Mouse (Mus musculus) liver, embryonic 15.5 days (tissue): ENCODE results near the gene Phf13. TPM values are rescaled to one million over a fixed set of nuclear protein-coding genes. Genes with fewer than 3 reads are reported as not detected.

Experiments
- ATAC-seq: fragments of 200-750 bp; cut with Nextera tagmentation; 2 replicates; pipeline ENCODE4 v1.8.0; 2017; ENCODE audit warnings: moderate number of reproducible peaks, mild to moderate bottlenecking, moderate library complexity; ENCODE audit not compliant: insufficient read depth
- H3K27ac ChIP-seq: fragments of 300-500 bp; sonication (generic); replicated peaks from 2 replicates; pipeline ENCODE4 v1.5.1; 2015; ENCODE audit warnings: mild to moderate bottlenecking, inconsistent platforms
- H3K27me3 ChIP-seq: fragments of 300-500 bp; sonication (generic); 2 replicates; pipeline ENCODE4 v1.6.1; 2015; ENCODE audit warnings: mild to moderate bottlenecking, inconsistent platforms
- H3K36me3 ChIP-seq: fragments of 300-500 bp; sonication (generic); replicated peaks from 2 replicates; pipeline ENCODE4 v1.6.1; 2015; ENCODE audit warnings: moderate library complexity, mild to moderate bottlenecking, inconsistent platforms
- H3K4me1 ChIP-seq: fragments of 300-500 bp; sonication (generic); replicated peaks from 2 replicates; pipeline ENCODE4 v1.6.1; 2015; ENCODE audit warnings: inconsistent platforms
- H3K4me2 ChIP-seq: fragments of 300-500 bp; sonication (generic); 2 replicates; pipeline ENCODE4 v1.6.1; 2015; ENCODE audit warnings: moderate library complexity, mild to moderate bottlenecking, inconsistent platforms
- H3K4me3 ChIP-seq: fragments of 300-500 bp; sonication (generic); replicated peaks from 2 replicates; pipeline ENCODE4 v1.5.1; 2015; ENCODE audit warnings: mild to moderate bottlenecking, inconsistent platforms
- H3K9ac ChIP-seq: fragments of 300-500 bp; sonication (generic); 2 replicates; pipeline ENCODE4 v1.6.1; 2015; ENCODE audit warnings: moderate library complexity, mild to moderate bottlenecking, inconsistent platforms
- H3K9me3 ChIP-seq: fragments of 300-500 bp; sonication (generic); replicated peaks from 2 replicates; pipeline ENCODE4 v1.6.1; 2016; ENCODE audit warnings: inconsistent platforms
- WGBS: fragments of 180-500 bp; shearing (Covaris S2); methylation state at CpG from one replicate; pipeline ENCODE4 v1.1.7; 2015; ENCODE audit warnings: mixed read lengths; ENCODE audit not compliant: insufficient replicate concordance; 5-methylcytosine and 5-hydroxymethylcytosine counted together
- polyA plus RNA-seq: library from polyadenylated mRNA; unstranded; fragments of >200 nt; fragmentation: Nextera tagmentation; extraction: Ambion mirVana; gene quantifications from 2 replicates; pipeline ENCODE4 v1.2.1, GENCODE M21; 2015

Phf13 gene
- polyA plus RNA-seq, 1 experiment from 2014 or later = 5.1 TPM

DNA sequence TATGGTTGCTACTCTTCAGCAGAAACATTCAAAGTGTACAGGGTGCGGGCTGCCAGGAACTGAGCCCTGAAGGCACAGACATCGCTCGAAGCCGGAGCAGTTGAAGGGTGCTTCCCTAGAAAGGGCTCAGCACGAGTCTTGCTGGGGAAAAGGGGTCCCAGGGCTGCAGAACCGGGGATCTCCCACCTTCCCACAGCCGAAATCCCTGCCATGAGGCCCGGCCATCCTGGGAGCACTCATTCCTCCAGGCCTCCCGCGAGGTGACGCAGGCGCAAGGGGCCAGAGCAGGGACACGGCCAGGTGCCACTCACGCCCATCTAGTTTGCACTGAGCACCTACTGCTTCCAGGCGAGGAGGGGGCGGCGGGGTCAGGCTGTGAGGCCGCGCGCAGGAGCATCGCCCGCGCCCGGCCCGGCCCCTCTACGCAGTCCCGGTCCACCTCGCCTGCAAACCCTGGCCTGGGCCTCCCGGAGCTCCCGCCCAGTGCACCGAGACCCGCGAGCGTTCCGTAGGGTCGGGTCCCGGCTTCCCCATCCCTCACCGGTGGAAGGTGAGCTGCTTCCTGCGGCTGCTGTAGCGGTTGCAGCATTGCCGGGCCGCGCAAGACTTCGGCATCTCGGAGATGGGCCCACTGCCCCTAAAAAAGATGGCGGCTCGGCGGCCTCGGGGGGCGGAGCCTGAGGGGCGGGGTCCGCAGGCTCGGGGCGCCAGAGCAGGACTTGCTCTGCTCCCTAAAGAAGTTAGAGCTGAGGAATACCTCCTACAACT is 7.5 kb downstream of the Phf13 start, which contains the start of gene Thap3:
Gene Thap3 (minus strand): TSS at position 656 of the 768 bp plus-strand sequence.
- peak within 1 kb of the TSS; percentile 96 for H3K4me2 ChIP-seq
- peaks cover 19% of the 10 kb centered on the region for H3K27me3 ChIP-seq
- peaks cover 43% of the 10 kb centered on the region for H3K4me1 ChIP-seq
- peak within 1 kb of the TSS; percentile 90 for H3K4me3 ChIP-seq
- ATAC-seq = peak; percentile 73
- H3K9ac ChIP-seq = peak within 1 kb of the TSS; percentile 86
- peak within 1 kb of the TSS; percentile 72 for H3K27ac ChIP-seq
- peaks cover 29% of the 10 kb centered on the region for H3K36me3 ChIP-seq
- 1% methylated on average over 54 of the region's 54 CpGs for WGBS
- no peaks in the 10 kb centered on the region for H3K9me3 ChIP-seq

DNA sequence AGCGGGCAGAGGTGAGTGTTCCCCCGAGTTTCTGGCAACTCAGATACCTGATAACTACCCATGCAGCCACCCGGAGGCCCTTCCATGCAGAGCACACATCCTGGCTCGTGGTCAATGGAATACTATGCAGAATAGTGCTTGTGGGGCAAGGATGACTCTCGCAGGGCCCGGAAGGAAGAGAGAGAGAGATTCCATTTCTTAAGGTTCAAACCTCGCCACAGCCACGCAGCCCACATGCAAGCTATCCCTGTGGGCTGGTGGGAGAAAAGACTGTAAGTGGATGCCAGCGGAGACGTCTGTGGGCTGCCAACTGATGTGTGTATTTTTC is 8.1 kb downstream of the Phf13 start:
- Histone ChIP-seq H3K9me3 (no peaks in the 10 kb centered on the region), H3K27ac (peak overlapping the region; percentile 72; the same call in 1 of the 2 replicates), H3K4me1 (peaks cover 45% of the 10 kb centered on the region), H3K9ac (peak overlapping the region; percentile 86), H3K36me3 (peaks cover 29% of the 10 kb centered on the region), H3K4me2 (peak overlapping the region; percentile 96), H3K27me3 (peaks cover 14% of the 10 kb centered on the region), H3K4me3 (peak overlapping the region; percentile 90)
- WGBS = 20% methylated on average over 10 of the region's 10 CpGs
- ATAC-seq = no peak

DNA sequence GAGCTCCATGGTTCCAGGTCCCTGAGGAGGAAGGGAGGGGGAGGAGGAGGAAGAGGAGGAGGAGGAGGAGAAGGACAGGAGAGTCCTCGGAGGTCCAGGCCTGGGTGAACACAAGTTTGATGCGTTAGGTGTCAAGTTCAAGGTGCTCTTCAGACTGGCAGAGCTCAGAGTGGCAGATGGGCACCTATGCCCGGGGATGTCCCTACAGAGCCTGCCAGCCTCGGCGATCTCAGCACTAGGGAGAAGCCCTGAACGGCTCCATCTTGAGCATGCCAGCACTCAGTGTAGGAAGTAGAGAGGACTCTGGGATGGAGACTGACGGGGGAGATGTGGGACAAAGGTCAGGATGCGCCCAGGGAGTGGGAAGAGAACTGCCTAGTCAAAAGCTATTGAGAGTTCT is 9.4 kb downstream of the Phf13 start:
- Histone ChIP-seq H3K36me3 (peaks cover 23% of the 10 kb centered on the region), H3K27me3 (peaks cover 4% of the 10 kb centered on the region; the same call in 1 of the 2 replicates), H3K27ac (no peak overlapping the region), H3K9ac (no peak overlapping the region), H3K4me3 (no peak overlapping the region), H3K9me3 (no peaks in the 10 kb centered on the region), H3K4me1 (peaks cover 52% of the 10 kb centered on the region), H3K4me2 (no peak overlapping the region)
- ATAC-seq = no peak
- WGBS = 71% methylated on average over 8 of the region's 8 CpGs

DNA sequence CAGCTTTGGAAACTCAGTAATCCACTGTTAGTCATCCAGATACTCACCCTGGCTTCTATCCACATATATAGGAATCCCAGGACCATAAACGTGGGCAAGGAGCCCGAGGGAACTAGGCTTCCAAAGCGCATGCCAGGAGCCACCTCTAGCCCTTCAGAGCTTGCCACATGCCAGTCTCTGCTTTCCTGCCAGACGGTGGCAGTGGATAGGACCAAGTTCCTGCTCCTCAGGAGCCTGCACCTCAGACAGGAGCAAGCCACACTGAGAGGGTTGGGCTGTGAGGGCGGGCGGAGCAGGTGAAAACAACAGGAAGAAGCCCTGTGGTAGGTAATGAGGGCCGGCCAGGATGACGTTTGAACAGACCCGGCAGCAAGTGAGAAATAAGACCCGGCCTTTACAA is 10.2 kb downstream of the Phf13 start:
- no peak overlapping the region for H3K4me2 ChIP-seq
- H3K27me3 ChIP-seq = peaks cover 4% of the 10 kb centered on the region; the same call in 1 of the 2 replicates
- peaks cover 54% of the 10 kb centered on the region for H3K4me1 ChIP-seq
- H3K9me3 ChIP-seq = no peaks in the 10 kb centered on the region
- WGBS = 53% methylated on average over 10 of the region's 10 CpGs
- no peak overlapping the region for H3K27ac ChIP-seq
- ATAC-seq = no peak
- H3K4me3 ChIP-seq = no peak overlapping the region
- peaks cover 20% of the 10 kb centered on the region for H3K36me3 ChIP-seq
- no peak overlapping the region for H3K9ac ChIP-seq

DNA sequence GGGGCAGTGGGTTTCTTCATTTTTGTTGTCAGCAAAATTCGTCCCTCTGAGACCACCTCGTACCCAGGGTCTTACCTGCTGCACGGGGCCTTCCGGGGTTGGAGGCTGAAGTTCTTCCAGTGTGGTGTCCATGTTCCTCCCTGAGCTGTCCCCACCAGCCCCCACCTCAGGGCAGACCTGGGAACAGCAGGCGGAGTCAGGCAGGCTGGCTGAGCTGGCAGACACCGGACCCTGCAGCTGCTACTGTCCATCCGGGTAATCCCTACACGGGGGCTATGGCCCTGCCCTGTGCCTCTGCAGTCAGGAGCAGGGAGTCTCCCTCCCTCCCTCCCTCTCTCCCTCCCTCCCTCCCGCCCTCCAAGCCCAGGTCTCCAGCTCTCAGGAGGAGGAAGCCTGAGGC is 12.5 kb downstream of the Phf13 start:
- ATAC-seq = no peak
- no peak overlapping the region for H3K9ac ChIP-seq
- no peak overlapping the region for H3K4me3 ChIP-seq
- peaks cover 42% of the 10 kb centered on the region for H3K4me1 ChIP-seq
- WGBS = 53% methylated on average over 9 of the region's 9 CpGs
- H3K4me2 ChIP-seq = no peak overlapping the region
- peaks cover 32% of the 10 kb centered on the region for H3K36me3 ChIP-seq
- H3K9me3 ChIP-seq = no peaks in the 10 kb centered on the region
- H3K27me3 ChIP-seq = peaks cover 4% of the 10 kb centered on the region; the same call in 1 of the 2 replicates
- H3K27ac ChIP-seq = no peak overlapping the region

DNA sequence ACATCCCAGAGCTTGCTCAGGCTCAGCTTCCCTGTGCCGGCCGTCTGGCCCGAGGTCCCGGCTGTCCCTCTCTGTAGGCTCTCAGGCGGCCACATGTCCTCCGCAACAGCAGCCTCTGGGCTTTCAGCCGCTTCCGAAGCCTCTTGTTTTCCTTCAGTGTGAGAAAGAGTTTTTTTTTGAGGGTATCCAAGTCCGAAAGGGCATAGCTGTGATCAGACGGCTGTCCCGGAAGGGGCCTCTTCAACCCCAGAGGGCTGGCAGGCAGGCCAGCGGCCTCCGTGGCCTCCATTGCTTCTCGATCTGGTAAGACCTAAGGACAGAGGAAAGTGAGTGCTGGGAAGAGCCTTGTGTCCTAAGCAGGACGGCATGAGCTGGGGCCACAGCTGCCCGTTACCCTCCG is 13.0 kb downstream of the Phf13 start:
- peaks cover 37% of the 10 kb centered on the region for H3K36me3 ChIP-seq
- no peak overlapping the region for H3K4me3 ChIP-seq
- no peaks in the 10 kb centered on the region for H3K9me3 ChIP-seq
- no peak for ATAC-seq
- H3K27ac ChIP-seq = no peak overlapping the region
- WGBS = 52% methylated on average over 17 of the region's 17 CpGs
- H3K4me1 ChIP-seq = peaks cover 38% of the 10 kb centered on the region
- H3K9ac ChIP-seq = no peak overlapping the region
- 0 out of 2 replicates have a peak overlapping the region, but pooled peaks have one; percentile 0 for H3K4me2 ChIP-seq
- peaks cover 4% of the 10 kb centered on the region; the same call in 1 of the 2 replicates for H3K27me3 ChIP-seq

DNA sequence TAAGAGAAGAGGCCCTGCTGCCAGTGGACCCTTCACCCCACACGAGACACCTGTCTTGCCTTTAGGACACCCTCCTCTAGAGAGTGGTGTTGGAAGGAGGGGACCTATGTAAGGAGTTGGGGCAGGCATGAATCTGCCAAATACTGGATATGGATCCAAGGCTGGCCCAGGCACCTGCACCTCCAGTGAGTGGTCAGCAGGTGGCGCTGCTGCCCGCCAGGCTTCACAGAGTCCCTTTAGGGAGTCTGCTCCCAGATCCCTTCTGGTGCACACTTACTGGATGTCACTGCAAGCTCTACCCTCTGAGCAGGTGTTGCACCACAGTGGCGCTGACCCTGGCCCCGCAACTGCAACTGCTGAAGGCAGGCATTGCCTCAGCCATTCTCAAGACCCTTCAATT is 14.7 kb downstream of the Phf13 start:
- Histone ChIP-seq H3K9me3 (no peaks in the 10 kb centered on the region), H3K9ac (no peak overlapping the region), H3K4me2 (no peak overlapping the region), H3K4me1 (peaks cover 28% of the 10 kb centered on the region), H3K27ac (no peak overlapping the region), H3K27me3 (peaks cover 4% of the 10 kb centered on the region; the same call in 1 of the 2 replicates), H3K4me3 (no peak overlapping the region), H3K36me3 (peaks cover 53% of the 10 kb centered on the region)
- ATAC-seq = peak; percentile 59
- 16% methylated on average over 5 of the region's 5 CpGs for WGBS

DNA sequence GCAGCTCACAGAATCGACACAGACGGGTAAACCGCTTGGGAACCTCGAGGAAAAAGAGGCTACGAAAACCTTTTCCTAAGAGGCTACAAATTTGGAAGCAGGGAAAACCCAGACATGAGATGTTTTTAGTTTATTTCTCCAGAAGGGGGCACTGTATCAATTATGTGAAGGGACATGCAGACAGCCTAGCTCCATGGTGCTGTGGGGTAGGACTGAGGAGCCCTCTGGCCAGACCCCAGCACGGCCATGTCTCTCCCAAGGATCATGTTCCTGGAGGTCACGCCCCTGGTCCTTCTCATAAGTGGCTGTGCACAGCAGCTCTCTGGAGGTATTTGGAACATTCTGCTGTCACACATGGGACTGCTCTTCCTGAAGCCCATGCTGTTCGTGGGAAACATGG is 15.4 kb downstream of the Phf13 start:
- Histone ChIP-seq H3K36me3 (peaks cover 59% of the 10 kb centered on the region), H3K4me3 (no peak overlapping the region), H3K4me1 (peaks cover 25% of the 10 kb centered on the region), H3K27ac (no peak overlapping the region), H3K4me2 (no peak overlapping the region), H3K9ac (no peak overlapping the region), H3K27me3 (no peaks in the 10 kb centered on the region), H3K9me3 (no peaks in the 10 kb centered on the region)
- no peak for ATAC-seq
- whole genome bisulfite sequencing = 81% methylated on average over 8 of the region's 8 CpGs

DNA sequence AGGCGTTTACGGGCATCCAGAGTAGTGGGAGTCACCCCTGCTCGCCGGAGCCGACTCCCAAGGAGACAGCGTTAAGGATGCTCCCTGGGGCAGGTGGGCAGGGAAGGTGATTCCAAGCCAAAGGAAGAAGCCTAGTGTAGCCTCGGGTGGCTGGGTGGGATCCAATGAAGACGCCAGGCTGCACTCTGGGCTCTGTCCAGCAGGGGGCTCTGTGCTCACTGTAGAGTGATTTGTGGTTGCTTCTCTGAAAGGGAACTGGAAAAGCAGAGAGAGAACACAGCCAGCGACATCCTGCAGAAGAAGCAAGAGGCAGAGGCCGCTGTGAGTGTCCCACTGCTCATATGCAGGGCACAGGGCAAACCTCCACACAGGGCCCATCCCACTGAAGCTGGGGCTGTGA is 18.3 kb downstream of the Phf13 start:
- no peak overlapping the region for H3K4me3 ChIP-seq
- H3K27ac ChIP-seq = peak overlapping the region; percentile 29; the same call in 1 of the 2 replicates
- H3K36me3 ChIP-seq = peaks cover 89% of the 10 kb centered on the region
- no peaks in the 10 kb centered on the region for H3K27me3 ChIP-seq
- H3K9ac ChIP-seq = no peak overlapping the region
- no peak overlapping the region for H3K4me2 ChIP-seq
- no peaks in the 10 kb centered on the region for H3K9me3 ChIP-seq
- 40% methylated on average over 10 of the region's 10 CpGs for WGBS
- H3K4me1 ChIP-seq = peaks cover 13% of the 10 kb centered on the region
- ATAC-seq = 0 out of 2 replicates have a peak, but pooled peaks have one; percentile 1

DNA sequence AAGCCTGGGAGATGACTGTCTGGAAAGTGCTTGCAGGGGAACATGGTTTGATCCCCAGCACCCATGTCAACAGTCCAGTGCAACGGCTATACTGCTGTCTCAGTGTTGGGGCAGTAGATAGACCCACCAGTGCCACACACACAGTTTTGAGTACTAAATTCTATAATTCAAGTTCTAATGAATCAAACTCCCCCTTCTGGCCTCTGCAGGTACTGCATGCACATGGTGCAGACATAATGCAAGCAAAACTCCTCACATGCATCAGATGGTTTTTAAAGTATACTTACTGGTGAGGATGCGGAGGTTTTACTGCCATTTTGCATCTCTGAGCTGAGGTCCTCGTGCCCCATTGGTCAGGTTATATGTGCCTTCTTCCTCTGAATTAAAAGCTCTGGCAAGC is 20.6 kb downstream of the Phf13 start:
- peaks cover 92% of the 10 kb centered on the region for H3K36me3 ChIP-seq
- H3K4me3 ChIP-seq = no peak overlapping the region
- H3K9me3 ChIP-seq = no peaks in the 10 kb centered on the region
- peaks cover 24% of the 10 kb centered on the region for H3K4me1 ChIP-seq
- H3K9ac ChIP-seq = no peak overlapping the region
- WGBS = 78% methylated on average over 3 of the region's 3 CpGs
- no peak for ATAC-seq
- H3K27me3 ChIP-seq = no peaks in the 10 kb centered on the region
- no peak overlapping the region for H3K27ac ChIP-seq
- H3K4me2 ChIP-seq = no peak overlapping the region

DNA sequence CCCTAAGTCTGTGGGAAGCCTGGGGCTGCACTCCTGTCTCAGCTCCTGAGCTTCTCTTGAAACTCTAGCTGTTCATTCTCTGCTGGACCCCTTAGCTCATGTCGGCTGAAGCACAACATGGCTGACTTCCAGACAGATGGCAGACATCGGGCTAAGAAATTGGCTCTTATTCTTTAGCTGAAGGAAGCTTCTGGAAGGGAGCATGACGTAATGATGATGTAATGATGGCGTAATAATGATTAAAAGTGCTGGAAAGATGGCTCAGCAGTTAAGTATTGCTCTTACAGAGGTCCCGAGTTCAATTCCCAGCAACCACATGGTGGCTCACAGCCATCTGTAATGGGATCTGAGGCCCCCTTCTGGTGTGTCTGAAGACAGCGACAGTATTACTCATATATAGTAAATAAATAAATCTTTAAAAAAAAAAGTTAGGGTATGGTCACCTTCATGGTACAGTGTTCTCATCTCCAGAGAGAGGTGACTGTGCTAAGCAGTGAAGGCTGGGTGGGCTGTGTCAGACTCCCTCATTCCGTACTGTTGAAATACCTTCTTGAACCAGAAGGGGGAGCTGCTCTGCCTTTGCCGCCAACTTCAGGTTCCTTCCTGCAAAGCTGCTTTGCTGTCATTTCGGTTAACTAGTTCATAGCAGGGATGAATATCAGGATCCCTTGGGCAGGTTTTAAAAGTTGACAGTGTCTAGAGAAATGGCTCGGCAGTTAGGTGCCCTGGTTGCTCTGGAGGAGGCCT is 23.7 kb downstream of the Phf13 start:
- Histone ChIP-seq H3K27me3 (no peaks in the 10 kb centered on the region), H3K36me3 (peaks cover 89% of the 10 kb centered on the region), H3K27ac (peak overlapping the region; percentile 54), H3K4me2 (no peak overlapping the region), H3K4me1 (peaks cover 19% of the 10 kb centered on the region), H3K9ac (0 out of 2 replicates have a peak overlapping the region, but pooled peaks have one; percentile 25), H3K4me3 (no peak overlapping the region), H3K9me3 (no peaks in the 10 kb centered on the region)
- ATAC-seq = no peak
- WGBS = 71% methylated on average over 10 of the region's 10 CpGs
